Mouse (Mus musculus): ENCODE data around the gene Fam120a. TPM values are rescaled to one million over a fixed set of nuclear protein-coding genes. Genes with fewer than 3 reads are reported as not detected.

Gene Fam120a
- total RNA-seq, 2 experiments from 2014 or later, result 114 to 118 TPM

- intact Hi-C loops (cut with DNase I), result no loop called here
- H3K27ac ChIP-seq, result no peak overlapping the region
- TF ChIP-seq CTCF (IDR thresholded peaks at IDR 0.05), result no peak
- DNase-seq (ENCODE audit: extremely low spot score in 1 of 2, low spot score in 2 of 2), result no peak
- no peak overlapping the region for H3K4me3 ChIP-seq
Observed at GRCm38 (mm10) chr13:48932692-48933091, 35.1 kb downstream of the Fam120a start.

- H3K27ac ChIP-seq, result no peak overlapping the region
- no peak for TF ChIP-seq CTCF (IDR thresholded peaks at IDR 0.05)
- intact Hi-C loops (cut with DNase I), result no loop called here
- no peak for DNase-seq (ENCODE audit: extremely low spot score in 1 of 2, low spot score in 2 of 2)
- no peak overlapping the region for H3K4me3 ChIP-seq
Observed at GRCm38 (mm10) chr13:48931687-48932086, 36.1 kb downstream of the Fam120a start.

GRCm38 (mm10) chr13:48931232-48931631, 36.6 kb downstream of the Fam120a start:
- no peak for DNase-seq (ENCODE audit: extremely low spot score in 1 of 2, low spot score in 2 of 2)
- Histone ChIP-seq H3K4me3 (no peak overlapping the region), H3K27ac (no peak overlapping the region)
- no peak for TF ChIP-seq CTCF (IDR thresholded peaks at IDR 0.05)
- intact Hi-C loops (cut with DNase I), result no loop called here

- intact Hi-C loops (cut with DNase I), result no loop called here
- Histone ChIP-seq H3K27ac (no peak overlapping the region), H3K4me3 (no peak overlapping the region)
- no peak for TF ChIP-seq CTCF (IDR thresholded peaks at IDR 0.05)
- DNase-seq (ENCODE audit: extremely low spot score in 1 of 2, low spot score in 2 of 2), result no peak
Observed at GRCm38 (mm10) chr13:48929535-48930110, 38.2 kb downstream of the Fam120a start.

- intact Hi-C loops (cut with DNase I), result no loop called here
- no peak for DNase-seq (ENCODE audit: extremely low spot score in 1 of 2, low spot score in 2 of 2)
- H3K4me3 ChIP-seq, result no peak overlapping the region
- no peak for TF ChIP-seq CTCF (IDR thresholded peaks at IDR 0.05)
- H3K27ac ChIP-seq, result no peak overlapping the region
Observed at GRCm38 (mm10) chr13:48927609-48928008, 40.2 kb downstream of the Fam120a start.

GRCm38 (mm10) chr13:48922712-48923111, 45.1 kb downstream of the Fam120a start:
- intact Hi-C loops (cut with DNase I), result no loop called here
- Histone ChIP-seq H3K4me3 (no peak overlapping the region), H3K27ac (no peak overlapping the region)
- no peak for TF ChIP-seq CTCF (IDR thresholded peaks at IDR 0.05)
- no peak for DNase-seq (ENCODE audit: extremely low spot score in 1 of 2, low spot score in 2 of 2)

- TF ChIP-seq CTCF (IDR thresholded peaks at IDR 0.05), result no peak
- Histone ChIP-seq H3K4me3 (no peak overlapping the region), H3K27ac (no peak overlapping the region)
- intact Hi-C loops (cut with DNase I), result no loop called here
- DNase-seq (ENCODE audit: extremely low spot score in 1 of 2, low spot score in 2 of 2), result no peak
Observed at GRCm38 (mm10) chr13:48921256-48921655, 46.6 kb downstream of the Fam120a start.

- no peak overlapping the region for H3K4me3 ChIP-seq
- no peak for DNase-seq (ENCODE audit: extremely low spot score in 1 of 2, low spot score in 2 of 2)
- H3K27ac ChIP-seq, result no peak overlapping the region
- intact Hi-C loops (cut with DNase I), result no loop called here
- no peak for TF ChIP-seq CTCF (IDR thresholded peaks at IDR 0.05)
Observed at GRCm38 (mm10) chr13:48919756-48920415, 47.9 kb downstream of the Fam120a start.

- TF ChIP-seq CTCF (IDR thresholded peaks at IDR 0.05), result no peak
- H3K27ac ChIP-seq, result no peak overlapping the region
- DNase-seq (ENCODE audit: extremely low spot score in 1 of 2, low spot score in 2 of 2), result no peak
- intact Hi-C loops (cut with DNase I), result no loop called here
- no peak overlapping the region for H3K4me3 ChIP-seq
Observed at GRCm38 (mm10) chr13:48917113-48917599, 50.7 kb downstream of the Fam120a start.

GRCm38 (mm10) chr13:48913680-48914079, 54.1 kb downstream of the Fam120a start:
- intact Hi-C loops (cut with DNase I), result no loop called here
- no peak for DNase-seq (ENCODE audit: extremely low spot score in 1 of 2, low spot score in 2 of 2)

GRCm38 (mm10) chr13:48913141-48913540, 54.7 kb downstream of the Fam120a start:
- no peak overlapping the region for H3K4me3 ChIP-seq
- intact Hi-C loops (cut with DNase I), result no loop called here
- no peak overlapping the region for H3K27ac ChIP-seq
- DNase-seq (ENCODE audit: extremely low spot score in 1 of 2, low spot score in 2 of 2), result no peak
- no peak for TF ChIP-seq CTCF (IDR thresholded peaks at IDR 0.05)

More at GRCm38 (mm10) chr13:48913680-48914079, 54.1 kb downstream of the Fam120a start:
- no peak overlapping the region for H3K27ac ChIP-seq
- no peak overlapping the region for H3K4me3 ChIP-seq
- no peak for TF ChIP-seq CTCF (IDR thresholded peaks at IDR 0.05)

GRCm38 (mm10) chr13:48911426-48911825, 56.4 kb downstream of the Fam120a start:
- Histone ChIP-seq H3K4me3 (no peak overlapping the region), H3K27ac (no peak overlapping the region)
- no peak for DNase-seq (ENCODE audit: extremely low spot score in 1 of 2, low spot score in 2 of 2)
- TF ChIP-seq CTCF (IDR thresholded peaks at IDR 0.05), result no peak
- intact Hi-C loops (cut with DNase I), result no loop called here

- intact Hi-C loops (cut with DNase I), result no loop called here
- DNase-seq (ENCODE audit: extremely low spot score in 1 of 2, low spot score in 2 of 2), result no peak
Observed at GRCm38 (mm10) chr13:48905458-48905857, 62.4 kb downstream of the Fam120a start.

More at GRCm38 (mm10) chr13:48905458-48905857, 62.4 kb downstream of the Fam120a start:
- no peak for TF ChIP-seq CTCF (IDR thresholded peaks at IDR 0.05)
- Histone ChIP-seq H3K4me3 (no peak overlapping the region), H3K27ac (no peak overlapping the region)
